Mouse (Mus musculus) effector memory CD4-positive, alpha-beta T cell, adult 5 months (primary cell): ENCODE measurements around the gene Gatb. TPM values are rescaled to one million over a fixed set of nuclear protein-coding genes. Genes with fewer than 3 reads are reported as not detected.

ENCODE experiments used
- polyA plus RNA-seq: library from polyadenylated mRNA; unstranded; fragments of 100-300 nt; shearing (Covaris generic); gene quantifications from one replicate; pipeline ENCODE4 v1.2.1, GENCODE M21; 2017

Gatb gene
- polyA plus RNA-seq: 9.6 TPM

DNA sequence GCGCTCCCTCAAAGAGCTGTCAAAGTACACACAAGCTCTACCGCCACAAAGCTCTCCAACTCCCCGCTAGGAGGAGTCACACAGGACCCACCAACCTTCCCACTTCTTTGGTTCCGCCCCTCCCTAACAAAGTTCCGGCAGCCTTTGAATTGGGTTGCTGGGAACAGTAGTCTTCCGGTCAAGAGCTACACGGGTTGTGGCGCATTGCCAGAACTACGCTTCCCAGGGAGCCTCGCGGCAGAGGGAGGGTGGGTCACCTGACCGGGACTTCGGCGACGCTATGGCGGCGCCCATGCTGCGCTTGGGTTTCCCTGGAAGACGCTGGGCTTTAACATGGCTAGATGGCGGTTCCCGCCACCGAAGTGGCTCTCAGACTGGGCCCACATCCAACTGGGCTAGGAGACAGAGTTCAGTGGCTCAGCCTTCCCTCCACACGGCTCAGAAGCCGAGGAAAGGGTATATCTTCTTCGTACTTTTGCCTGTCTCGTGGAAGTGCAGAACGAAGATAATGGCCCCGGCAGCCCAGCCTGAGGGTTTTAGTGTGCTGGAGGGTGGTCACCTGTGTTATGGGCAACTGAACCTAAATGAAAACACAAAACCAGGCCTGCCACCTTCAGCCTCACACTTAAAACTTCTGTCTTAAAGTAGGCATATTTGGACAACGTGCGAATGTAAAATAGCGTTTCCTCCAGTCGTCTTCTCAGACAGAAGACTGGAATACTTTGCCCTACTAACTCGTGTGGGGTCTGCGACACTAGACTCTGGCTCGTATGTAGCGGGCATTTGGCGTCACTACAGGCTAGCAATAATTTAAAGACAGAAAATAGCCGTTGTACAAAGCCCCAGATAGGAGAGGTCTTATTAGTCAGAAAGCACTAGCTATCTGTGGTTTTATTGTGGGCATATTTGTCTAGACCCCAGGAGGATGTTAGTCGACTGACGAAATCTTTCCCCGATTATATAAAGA lies at the start of gene Gatb:
Gene Gatb, plus strand, starts transcription at position 256 of the 967 bp plus-strand sequence.

Other genes starting within 250 kb of the Gatb start
- 0.34 TPM for gene Fam160a1, start 243.2 kb downstream of the Gatb start, polyA plus RNA-seq